Mouse (Mus musculus): ENCODE data around the gene Rnaseh2b.

Gene Rnaseh2b

GRCm38 (mm10) chr14:62361263-62361980 is 69.0 kb downstream of the Rnaseh2b start:
- no peak for DNase-seq (ENCODE audit: low read depth, low spot score)

GRCm38 (mm10) chr14:62363774-62364173 is 71.4 kb downstream of the Rnaseh2b start:
- DNase-seq (ENCODE audit: low read depth, low spot score) = no peak

- DNase-seq (ENCODE audit: low read depth, low spot score) = no peak
These were observed 78.4 kb downstream of the Rnaseh2b start for GRCm38 (mm10) chr14:62370819-62371218.

GRCm38 (mm10) chr14:62374001-62374400 is 81.6 kb downstream of the Rnaseh2b start:
- DNase-seq (ENCODE audit: low read depth, low spot score) = no peak

GRCm38 (mm10) chr14:62375694-62376093 is 83.3 kb downstream of the Rnaseh2b start:
- DNase-seq (ENCODE audit: low read depth, low spot score) = no peak

- DNase-seq (ENCODE audit: low read depth, low spot score) = no peak
These were observed 83.7 kb downstream of the Rnaseh2b start for GRCm38 (mm10) chr14:62376115-62376514.

GRCm38 (mm10) chr14:62379391-62379790 is 87.0 kb downstream of the Rnaseh2b start:
- no peak for DNase-seq (ENCODE audit: low read depth, low spot score)

GRCm38 (mm10) chr14:62380606-62381005 is 88.2 kb downstream of the Rnaseh2b start:
- no peak for DNase-seq (ENCODE audit: low read depth, low spot score)

- no peak for DNase-seq (ENCODE audit: low read depth, low spot score)
These were observed 90.7 kb downstream of the Rnaseh2b start for GRCm38 (mm10) chr14:62383109-62383508.

- DNase-seq (ENCODE audit: low read depth, low spot score) = no peak
These were observed 91.5 kb downstream of the Rnaseh2b start for GRCm38 (mm10) chr14:62383786-62384299.

GRCm38 (mm10) chr14:62389064-62389728 is 96.8 kb downstream of the Rnaseh2b start:
- DNase-seq (ENCODE audit: low read depth, low spot score) = no peak

GRCm38 (mm10) chr14:62389729-62390536 is 97.5 kb downstream of the Rnaseh2b start:
- no peak for DNase-seq (ENCODE audit: low read depth, low spot score)

GRCm38 (mm10) chr14:62392754-62393153 is 100.4 kb downstream of the Rnaseh2b start:
- DNase-seq (ENCODE audit: low read depth, low spot score) = no peak

- DNase-seq (ENCODE audit: low read depth, low spot score) = no peak
These were observed 103.0 kb downstream of the Rnaseh2b start for GRCm38 (mm10) chr14:62395346-62395745.

- DNase-seq (ENCODE audit: low read depth, low spot score) = no peak
These were observed 123.8 kb downstream of the Rnaseh2b start for GRCm38 (mm10) chr14:62416007-62416741.

GRCm38 (mm10) chr14:62416742-62417134 is 124.3 kb downstream of the Rnaseh2b start:
- no peak for DNase-seq (ENCODE audit: low read depth, low spot score)

GRCm38 (mm10) chr14:62417501-62417900 is 125.1 kb downstream of the Rnaseh2b start:
- DNase-seq (ENCODE audit: low read depth, low spot score) = no peak

GRCm38 (mm10) chr14:62422265-62422664 is 129.9 kb downstream of the Rnaseh2b start:
- no peak for DNase-seq (ENCODE audit: low read depth, low spot score)

Data from retina, adult 2 months (tissue).